Mouse (Mus musculus) embryonic facial prominence, embryonic 12.5 days (tissue): Measurements from ENCODE around the gene Kansl1l. TPM values are rescaled to one million over a fixed set of nuclear protein-coding genes. Genes with fewer than 3 reads are reported as not detected.

ENCODE experiments used
- ATAC-seq: fragments of 200-750 bp; cut with Nextera tagmentation; 2 replicates; pipeline ENCODE4 v1.8.0; 2017; ENCODE audit not compliant: insufficient number of reproducible peaks, insufficient read depth, low FRiP score, low TSS enrichment
- H3K27ac ChIP-seq: fragments of 300-500 bp; sonication (generic); 2 replicates; pipeline ENCODE4 v1.5.1; 2016; ENCODE audit warnings: mild to moderate bottlenecking
- H3K27me3 ChIP-seq: fragments of 300-500 bp; sonication (generic); 2 replicates; pipeline ENCODE4 v1.6.1; 2016; ENCODE audit warnings: mild to moderate bottlenecking, moderate library complexity
- H3K36me3 ChIP-seq: fragments of 300-500 bp; sonication (generic); 2 replicates; pipeline ENCODE4 v1.6.1; 2016; ENCODE audit warnings: mild to moderate bottlenecking
- H3K4me1 ChIP-seq: fragments of 300-500 bp; sonication (generic); 2 replicates; pipeline ENCODE4 v1.6.1; 2016
- H3K4me2 ChIP-seq: fragments of 300-500 bp; sonication (generic); replicated peaks from 2 replicates; pipeline ENCODE4 v1.6.1; 2016; ENCODE audit warnings: mild to moderate bottlenecking, moderate library complexity
- H3K4me3 ChIP-seq: fragments of 300-500 bp; sonication (generic); 2 replicates; pipeline ENCODE4 v1.5.1; 2016; ENCODE audit warnings: mild to moderate bottlenecking
- H3K9ac ChIP-seq: fragments of 300-500 bp; sonication (generic); 2 replicates; pipeline ENCODE4 v1.6.1; 2016; ENCODE audit warnings: mild to moderate bottlenecking, moderate library complexity
- H3K9me3 ChIP-seq: fragments of 300-500 bp; sonication (generic); 2 replicates; pipeline ENCODE4 v1.6.1; 2016; ENCODE audit warnings: mild to moderate bottlenecking, moderate library complexity
- WGBS: fragments of 180-500 bp; shearing (Covaris S2); methylation state at CpG from one replicate; pipeline ENCODE4 v1.1.7; 2016; 5-methylcytosine and 5-hydroxymethylcytosine counted together
- polyA plus RNA-seq: library from polyadenylated mRNA; unstranded; fragments of >200 nt; fragmentation: Nextera tagmentation; extraction: Ambion mirVana; gene quantifications from 2 replicates; pipeline ENCODE4 v1.2.1, GENCODE M21; 2016

Gene Kansl1l
- polyA plus RNA-seq, 1 experiment from 2014 or later = 23.5 TPM

DNA sequence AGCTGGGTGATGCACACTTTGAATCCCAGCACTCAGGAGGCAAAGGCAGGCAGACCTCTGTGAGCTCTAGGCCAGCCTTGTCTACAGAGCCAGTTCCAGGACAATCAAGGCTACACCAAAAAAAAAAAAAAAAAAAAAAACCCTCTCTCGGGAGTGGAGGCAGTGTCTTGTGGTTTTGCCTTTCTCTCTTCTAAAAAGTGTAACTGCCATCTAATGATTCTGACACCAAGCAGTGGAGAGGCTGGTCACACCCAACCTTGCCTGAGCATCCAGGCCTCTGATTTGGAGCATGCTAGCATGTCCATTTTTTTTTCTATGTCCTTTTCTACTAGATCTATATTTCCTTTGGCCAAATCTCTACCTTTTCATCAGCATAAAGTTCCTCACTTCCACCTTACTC is 21.8 kb upstream of the Kansl1l start:
- no peak for ATAC-seq
- H3K9me3 ChIP-seq = no peaks in the 10 kb centered on the region
- WGBS = 85% methylated on average over 1 of the region's 1 CpGs

DNA sequence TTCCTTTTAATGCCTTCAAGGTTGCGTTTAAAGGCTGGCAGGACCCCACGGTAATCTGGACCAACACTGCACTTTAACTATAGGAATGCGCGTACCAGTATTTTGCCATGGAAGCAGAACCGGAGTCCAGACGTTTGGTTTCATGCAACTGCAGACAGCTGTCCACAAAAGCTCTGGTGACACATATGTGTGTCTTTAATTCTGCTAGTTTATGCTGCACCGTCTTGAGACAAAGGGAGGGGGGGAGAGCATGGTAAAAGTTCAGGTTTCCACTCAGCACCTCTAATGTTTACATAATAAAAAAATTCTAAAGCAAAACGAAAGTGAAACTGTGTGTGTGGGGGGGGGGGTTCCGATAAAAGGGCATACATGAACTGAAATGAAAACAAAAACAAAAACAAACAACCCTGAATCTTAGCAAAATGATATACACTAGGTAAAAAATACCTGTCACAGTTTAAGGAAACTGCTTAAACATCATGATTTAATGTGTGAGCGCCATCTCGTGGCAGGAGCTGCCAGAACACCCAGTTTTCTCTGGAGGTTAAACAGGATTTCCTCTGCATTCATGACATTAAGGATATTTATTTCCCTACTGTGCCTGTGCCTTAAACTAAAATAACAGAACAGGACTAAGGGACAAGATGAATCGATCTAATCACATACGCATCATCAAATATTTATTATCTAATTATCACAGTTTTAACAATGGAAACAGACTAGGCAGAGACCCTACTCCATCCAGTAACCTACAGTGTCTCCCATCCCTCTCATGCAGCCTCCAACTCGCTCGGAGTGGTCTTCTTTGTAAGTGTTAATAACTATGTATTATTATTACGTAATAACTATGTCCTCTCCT is 21.1 kb upstream of the Kansl1l start:
- no peak overlapping the region for H3K4me3 ChIP-seq
- H3K27ac ChIP-seq = no peak overlapping the region
- H3K4me2 ChIP-seq = no peak overlapping the region
- no peak overlapping the region for H3K9ac ChIP-seq
- H3K27me3 ChIP-seq = no peaks in the 10 kb centered on the region
- 54% methylated on average over 16 of the region's 16 CpGs for WGBS
- no peaks in the 10 kb centered on the region for H3K4me1 ChIP-seq
- no peaks in the 10 kb centered on the region for H3K9me3 ChIP-seq
- peaks cover 11% of the 10 kb centered on the region; the same call in 1 of the 2 replicates for H3K36me3 ChIP-seq
- no peak for ATAC-seq

More for the DNA sequence above, 21.8 kb upstream of the Kansl1l start:
- Histone ChIP-seq H3K27me3 (no peaks in the 10 kb centered on the region), H3K36me3 (peaks cover 11% of the 10 kb centered on the region; the same call in 1 of the 2 replicates), H3K4me3 (no peak overlapping the region), H3K9ac (no peak overlapping the region), H3K27ac (no peak overlapping the region), H3K4me1 (no peaks in the 10 kb centered on the region), H3K4me2 (no peak overlapping the region)

DNA sequence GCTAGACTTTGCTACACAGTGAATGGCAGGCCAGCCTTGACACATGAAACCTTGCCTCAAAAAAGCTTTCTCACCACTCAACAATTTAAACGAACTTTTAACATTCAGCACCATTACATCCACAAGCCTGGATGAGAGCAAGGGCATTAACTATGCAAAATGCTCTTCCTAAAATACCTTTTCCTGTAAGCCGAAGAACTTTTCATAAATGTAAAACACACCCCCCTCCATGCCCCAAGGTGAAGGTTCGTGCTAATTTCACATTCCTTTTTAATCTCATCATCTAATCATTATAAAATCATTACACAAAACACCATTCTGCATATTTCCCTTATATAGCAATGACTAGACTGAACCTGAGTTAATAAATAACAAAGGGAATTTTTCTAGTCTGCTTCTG is 19.8 kb upstream of the Kansl1l start:
- H3K27me3 ChIP-seq = no peaks in the 10 kb centered on the region
- no peak overlapping the region for H3K9ac ChIP-seq
- H3K27ac ChIP-seq = no peak overlapping the region
- WGBS = 76% methylated on average over 3 of the region's 3 CpGs
- 0 out of 2 replicates have a peak, but pooled peaks cover 4% of the 10 kb centered on the region for H3K36me3 ChIP-seq
- H3K9me3 ChIP-seq = no peaks in the 10 kb centered on the region
- H3K4me3 ChIP-seq = no peak overlapping the region
- no peaks in the 10 kb centered on the region for H3K4me1 ChIP-seq
- no peak for ATAC-seq
- no peak overlapping the region for H3K4me2 ChIP-seq

DNA sequence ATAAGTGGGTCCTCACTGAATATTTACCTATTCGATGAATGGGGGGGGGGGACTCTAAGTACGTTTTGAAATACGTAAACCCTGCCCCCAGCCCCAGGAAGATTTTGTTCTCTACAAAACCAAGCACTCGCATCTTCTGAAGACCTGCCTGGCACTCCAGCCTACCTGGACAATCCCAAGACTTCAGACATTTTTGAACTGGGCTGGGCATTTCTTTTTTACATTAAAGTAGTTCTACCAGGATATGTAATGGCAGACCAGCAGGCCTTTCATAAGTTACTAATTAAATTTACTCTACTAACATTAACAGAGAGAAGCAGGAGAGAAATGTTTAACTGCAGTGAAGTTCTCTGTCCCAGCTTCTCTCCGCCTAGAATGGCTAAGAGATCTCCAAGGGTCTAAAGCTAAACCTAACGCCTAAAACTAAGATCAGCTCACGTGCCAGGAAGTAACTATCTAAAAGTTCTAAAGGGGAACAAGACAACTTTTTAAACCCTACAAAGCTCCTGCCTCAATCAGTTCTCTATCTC is 15.3 kb upstream of the Kansl1l start:
- no peak for ATAC-seq
- Histone ChIP-seq H3K27me3 (no peaks in the 10 kb centered on the region), H3K4me3 (no peak overlapping the region), H3K27ac (no peak overlapping the region), H3K4me2 (no peak overlapping the region), H3K9ac (no peak overlapping the region), H3K36me3 (no peaks in the 10 kb centered on the region), H3K9me3 (no peaks in the 10 kb centered on the region), H3K4me1 (no peaks in the 10 kb centered on the region)
- WGBS = 91% methylated on average over 7 of the region's 7 CpGs

DNA sequence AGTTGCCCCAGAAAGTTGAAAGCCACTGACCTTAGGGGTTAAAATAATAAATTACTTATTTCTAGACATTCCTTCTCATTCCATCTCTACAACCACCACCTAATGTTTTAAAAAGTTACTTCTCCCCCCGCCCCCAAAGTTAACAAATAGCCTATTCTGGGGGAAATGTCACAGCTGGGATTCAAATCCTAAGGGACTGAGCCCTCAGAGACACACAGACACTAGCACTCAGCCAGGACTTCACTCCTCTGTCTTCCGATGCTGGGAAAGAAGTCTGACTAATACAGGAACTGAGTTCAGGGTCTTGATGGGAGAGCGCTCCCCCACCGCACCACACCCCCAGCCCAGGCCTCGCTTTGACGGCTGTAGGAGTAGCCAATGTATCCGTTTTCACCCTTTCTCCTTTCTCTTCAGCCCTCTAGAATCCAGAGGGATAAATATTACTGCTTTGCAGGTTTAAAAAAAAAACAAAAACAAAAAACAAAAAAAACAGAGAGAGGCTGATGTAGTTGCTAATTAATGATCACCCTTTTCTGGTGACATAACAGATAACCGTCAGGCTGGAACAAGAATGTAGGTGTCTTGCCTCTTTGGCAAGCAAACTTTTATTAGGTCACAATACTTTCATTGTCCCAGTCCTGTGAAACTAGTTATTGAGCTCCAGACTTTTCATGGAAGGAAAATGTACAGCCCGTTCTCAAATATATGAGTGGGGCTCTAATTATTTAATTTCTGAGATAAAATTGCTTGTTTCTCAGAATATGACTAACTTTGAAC is 14.7 kb upstream of the Kansl1l start:
- Histone ChIP-seq H3K4me2 (no peak overlapping the region), H3K4me1 (no peaks in the 10 kb centered on the region), H3K27ac (no peak overlapping the region), H3K9ac (no peak overlapping the region), H3K27me3 (no peaks in the 10 kb centered on the region), H3K9me3 (no peaks in the 10 kb centered on the region), H3K36me3 (no peaks in the 10 kb centered on the region), H3K4me3 (no peak overlapping the region)
- 65% methylated on average over 9 of the region's 9 CpGs for WGBS
- no peak for ATAC-seq

DNA sequence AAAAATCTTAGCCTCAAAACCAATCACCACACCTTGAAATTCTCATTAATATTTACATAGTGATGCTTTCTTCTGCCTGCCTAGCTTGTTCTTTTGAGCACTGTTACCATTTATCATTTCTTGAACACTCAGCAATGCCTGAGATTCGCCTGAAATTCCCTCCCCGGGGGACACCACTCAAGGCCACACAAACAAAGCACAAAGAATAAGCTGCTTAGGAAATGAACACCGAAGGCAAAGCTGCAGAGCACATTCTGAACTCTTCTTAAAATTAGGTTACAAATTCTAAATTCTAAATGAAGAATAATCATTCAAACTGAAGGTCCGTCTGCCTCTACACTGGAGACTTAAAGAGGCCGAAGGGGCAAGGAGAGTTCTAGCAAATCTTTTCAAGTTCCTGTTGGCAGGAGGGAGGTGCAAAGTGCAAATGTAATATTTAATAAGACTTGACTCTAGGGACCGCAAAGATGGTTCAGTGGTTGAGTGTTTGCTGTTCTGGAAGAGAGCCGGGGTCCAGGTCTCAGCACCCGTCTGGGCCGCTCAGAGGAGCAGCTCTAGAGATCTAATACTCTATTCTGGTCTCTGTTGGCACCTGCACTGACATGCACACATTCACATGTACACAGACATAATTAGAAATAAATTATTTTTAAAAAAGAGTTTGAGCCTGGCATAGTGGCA is 12.2 kb upstream of the Kansl1l start:
- Histone ChIP-seq H3K4me1 (no peaks in the 10 kb centered on the region), H3K27ac (no peak overlapping the region), H3K4me3 (no peak overlapping the region), H3K4me2 (no peak overlapping the region), H3K27me3 (no peaks in the 10 kb centered on the region), H3K9me3 (no peaks in the 10 kb centered on the region), H3K9ac (no peak overlapping the region), H3K36me3 (no peaks in the 10 kb centered on the region)
- WGBS = 82% methylated on average over 9 of the region's 9 CpGs
- no peak for ATAC-seq

DNA sequence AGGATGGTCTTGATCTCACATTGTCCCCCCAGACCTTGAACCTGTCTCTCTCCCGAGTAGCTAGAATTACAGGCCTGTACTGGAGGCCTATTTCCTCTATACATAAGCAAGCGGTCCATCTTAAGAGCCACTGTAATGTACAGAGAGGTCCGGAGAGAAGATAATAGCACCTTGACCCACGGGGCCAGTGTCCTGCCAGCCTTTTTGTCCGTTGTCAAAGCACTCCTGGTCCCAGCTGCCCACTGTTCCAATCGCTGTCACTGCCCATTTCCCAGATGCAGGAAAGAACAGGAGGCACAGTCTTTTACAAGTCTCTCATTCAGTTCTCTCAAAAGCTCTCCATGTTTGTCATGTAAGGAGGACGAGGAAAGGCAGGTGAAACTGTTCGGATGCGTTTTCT is 4.6 kb upstream of the Kansl1l start:
- Histone ChIP-seq H3K27ac (no peak overlapping the region), H3K9me3 (no peaks in the 10 kb centered on the region), H3K4me2 (no peak overlapping the region), H3K27me3 (no peaks in the 10 kb centered on the region), H3K9ac (no peak overlapping the region), H3K4me3 (no peak overlapping the region), H3K4me1 (no peaks in the 10 kb centered on the region), H3K36me3 (no peaks in the 10 kb centered on the region)
- 74% methylated on average over 9 of the region's 9 CpGs for WGBS
- no peak for ATAC-seq

DNA sequence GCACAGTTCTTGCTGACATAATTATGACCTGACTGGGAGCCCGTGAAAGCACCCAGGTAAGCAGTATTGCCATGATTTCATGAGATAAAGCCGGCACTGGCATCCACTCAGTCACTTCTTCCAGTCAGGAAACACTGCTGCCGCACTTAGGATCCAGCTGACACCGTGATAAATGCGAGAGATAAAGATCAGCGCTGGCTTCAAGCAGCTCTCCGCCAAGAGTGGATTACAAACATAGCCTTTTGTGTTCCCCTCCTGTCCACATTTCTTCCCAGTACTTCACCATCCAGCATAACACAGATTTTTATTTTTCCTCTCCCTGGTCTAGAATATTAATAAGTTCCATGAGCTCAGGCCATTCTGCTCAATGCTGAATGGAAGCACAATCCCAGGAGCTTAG is 2.9 kb upstream of the Kansl1l start:
- H3K9me3 ChIP-seq = no peaks in the 10 kb centered on the region
- H3K36me3 ChIP-seq = no peaks in the 10 kb centered on the region
- H3K4me3 ChIP-seq = no peak overlapping the region
- H3K4me2 ChIP-seq = no peak overlapping the region
- no peak overlapping the region for H3K27ac ChIP-seq
- H3K27me3 ChIP-seq = no peaks in the 10 kb centered on the region
- no peaks in the 10 kb centered on the region for H3K4me1 ChIP-seq
- WGBS = 25% methylated on average over 7 of the region's 7 CpGs
- H3K9ac ChIP-seq = no peak overlapping the region
- no peak for ATAC-seq

DNA sequence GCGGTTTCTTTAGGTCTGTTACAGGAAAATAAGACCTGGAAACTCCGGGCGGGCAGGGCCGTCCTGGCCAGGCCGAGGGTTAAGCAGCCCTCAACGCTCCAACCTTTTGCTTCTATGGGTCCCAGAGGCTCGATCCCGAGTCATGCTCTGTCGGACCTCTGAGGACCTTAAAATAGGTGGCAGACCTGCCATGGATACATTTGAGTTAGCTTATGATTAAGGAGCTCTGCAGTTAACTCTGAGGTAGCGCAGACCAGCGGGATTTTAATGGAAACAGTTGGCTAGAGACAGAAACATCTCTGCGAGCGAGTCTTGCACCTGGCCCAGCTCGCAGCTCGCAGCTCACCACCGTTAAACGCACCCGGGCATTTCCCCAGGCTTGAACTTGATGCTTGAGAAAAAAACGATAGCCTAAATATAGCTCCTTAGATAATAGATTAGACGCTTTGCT is 528 bp upstream of the Kansl1l start:
- WGBS = 2% methylated on average over 20 of the region's 20 CpGs
- ATAC-seq = peak; percentile 36; the same call in 1 of the 2 replicates
- Histone ChIP-seq H3K27ac (0 out of 2 replicates have a peak overlapping the region, but pooled peaks have one; percentile 97), H3K4me3 (peak overlapping the region; percentile 75), H3K27me3 (no peaks in the 10 kb centered on the region), H3K36me3 (no peaks in the 10 kb centered on the region), H3K9ac (peak overlapping the region; percentile 93), H3K9me3 (no peaks in the 10 kb centered on the region), H3K4me2 (peak overlapping the region; percentile 69), H3K4me1 (peaks cover 3% of the 10 kb centered on the region; the same call in 1 of the 2 replicates)

DNA sequence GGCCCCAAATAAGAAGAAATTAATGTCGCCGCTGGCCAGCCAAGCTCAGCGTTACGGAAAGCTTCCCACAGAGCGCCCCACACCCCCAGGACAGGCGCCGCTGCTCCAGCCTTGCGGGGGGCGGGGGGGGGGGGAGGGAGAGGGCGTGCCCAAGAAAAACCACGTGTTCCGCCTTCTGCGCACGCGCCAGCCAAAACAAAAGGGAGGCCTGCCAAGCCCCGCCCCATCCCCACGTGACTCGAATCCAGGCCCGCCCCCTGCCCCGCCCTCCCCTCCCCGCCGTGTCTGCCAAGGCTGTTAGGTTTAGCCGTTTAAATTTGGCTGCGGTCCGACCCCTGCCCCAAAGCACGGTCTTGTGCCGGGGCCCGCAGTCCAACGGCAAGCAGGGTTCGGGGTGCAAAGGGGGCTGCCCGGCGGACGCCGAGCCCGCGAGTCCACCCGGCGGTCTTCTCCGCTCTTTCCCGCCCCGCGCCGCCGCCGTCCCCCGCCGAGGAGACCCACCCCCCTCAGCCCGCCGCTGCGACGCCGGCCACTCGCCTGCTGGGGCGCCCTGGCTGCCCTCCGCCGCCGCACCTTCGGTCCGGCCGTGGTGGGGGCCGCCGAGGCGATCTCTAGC is 417 bp downstream of the Kansl1l start:
- ATAC-seq = peak; percentile 85
- under 1% methylated on average over 57 of the region's 63 CpGs for WGBS
- Histone ChIP-seq H3K9ac (peak overlapping the region; percentile 93), H3K27ac (peak overlapping the region; percentile 97), H3K36me3 (no peaks in the 10 kb centered on the region), H3K9me3 (no peaks in the 10 kb centered on the region), H3K27me3 (no peaks in the 10 kb centered on the region), H3K4me2 (peak overlapping the region; percentile 69), H3K4me3 (peak overlapping the region; percentile 75), H3K4me1 (peaks cover 3% of the 10 kb centered on the region; the same call in 1 of the 2 replicates)
